Mouse (Mus musculus): ENCODE measurements around the gene Vhl.

The Vhl gene

GRCm38 (mm10) chr6:113630322-113630721, 6.6 kb downstream of the Vhl start:
- no peak for DNase-seq

GRCm38 (mm10) chr6:113632863-113633262, 9.1 kb downstream of the Vhl start:
- no peak for DNase-seq

GRCm38 (mm10) chr6:113638302-113639040, 14.7 kb downstream of the Vhl start, which contains the start of gene Irak2:
Irak2 (plus strand) TSS chr6:113638467.
- peak; percentile 95 to 96 for DNase-seq

GRCm38 (mm10) chr6:113639201-113639600, 15.4 kb downstream of the Vhl start:
- no peak for DNase-seq

GRCm38 (mm10) chr6:113642605-113643004, 18.8 kb downstream of the Vhl start:
- no peak for DNase-seq

- DNase-seq, result no peak
Measured at GRCm38 (mm10) chr6:113643021-113643420, 19.3 kb downstream of the Vhl start.

GRCm38 (mm10) chr6:113643967-113644366, 20.2 kb downstream of the Vhl start:
- DNase-seq, result no peak

- DNase-seq, result peak in 1 of 2 experiments; percentile 14
Measured at GRCm38 (mm10) chr6:113644808-113645207, 21.0 kb downstream of the Vhl start.

GRCm38 (mm10) chr6:113649346-113650196, 25.8 kb downstream of the Vhl start:
- no peak for DNase-seq

- DNase-seq, result peak; percentile 53 to 58
Measured at GRCm38 (mm10) chr6:113650197-113650640, 26.5 kb downstream of the Vhl start.

GRCm38 (mm10) chr6:113651626-113652025, 27.9 kb downstream of the Vhl start:
- no peak for DNase-seq

GRCm38 (mm10) chr6:113653551-113653950, 29.8 kb downstream of the Vhl start:
- DNase-seq, result no peak

- DNase-seq, result peak in 1 of 2 experiments; percentile 16
Measured at GRCm38 (mm10) chr6:113654102-113654501, 30.3 kb downstream of the Vhl start.

GRCm38 (mm10) chr6:113654753-113655397, 31.1 kb downstream of the Vhl start:
- peak; percentile 80 to 83 for DNase-seq

- no peak for DNase-seq
Measured at GRCm38 (mm10) chr6:113655475-113655874, 31.7 kb downstream of the Vhl start.

- DNase-seq, result no peak
Measured at GRCm38 (mm10) chr6:113656847-113657246, 33.1 kb downstream of the Vhl start.

GRCm38 (mm10) chr6:113658226-113658625, 34.5 kb downstream of the Vhl start:
- peak; percentile 34 to 37 for DNase-seq

GRCm38 (mm10) chr6:113659648-113660491, 36.1 kb downstream of the Vhl start:
- DNase-seq, result peak; percentile 49 to 56

GRCm38 (mm10) chr6:113660492-113661352, 37.0 kb downstream of the Vhl start:
- peak; percentile 78 to 79 for DNase-seq

GRCm38 (mm10) chr6:113661353-113662241, 37.8 kb downstream of the Vhl start:
- DNase-seq, result peak; percentile 82 to 87
